Mouse (Mus musculus) CH12.LX (cell line): ENCODE measurements around the gene D16Ertd472e.

Experiments used
- BHLHE40 ChIP-seq: IDR thresholded peaks from 2 replicates; pipeline ENCODE4 v1.6.1; 2011; ENCODE audit warnings: mild to moderate bottlenecking, low read depth, low read length, improper control_type of control experiment
- CTCF ChIP-seq, 2 experiments: IDR thresholded peaks in 1 of 2; conservative IDR thresholded peaks in 1 of 2; 2 replicates each; pipeline ENCODE4 v1.5.1; 2011 to 2012; ENCODE audit warnings: low read depth in 2 of 2, low read length in 2 of 2, improper control_type of control experiment in 1 of 2, inconsistent platforms in 1 of 2, mild to moderate bottlenecking in 1 of 2, moderate library complexity in 1 of 2
- NELFE ChIP-seq: IDR thresholded peaks from 2 replicates; pipeline ENCODE4 v1.6.1; 2011; ENCODE audit warnings: low read depth, low read length, improper control_type of control experiment
- ZKSCAN1 ChIP-seq: IDR thresholded peaks from 2 replicates; pipeline ENCODE4 v1.6.1; 2012; ENCODE audit warnings: low read depth, inconsistent platforms, low read length, improper control_type of control experiment, borderline replicate concordance

DNA sequence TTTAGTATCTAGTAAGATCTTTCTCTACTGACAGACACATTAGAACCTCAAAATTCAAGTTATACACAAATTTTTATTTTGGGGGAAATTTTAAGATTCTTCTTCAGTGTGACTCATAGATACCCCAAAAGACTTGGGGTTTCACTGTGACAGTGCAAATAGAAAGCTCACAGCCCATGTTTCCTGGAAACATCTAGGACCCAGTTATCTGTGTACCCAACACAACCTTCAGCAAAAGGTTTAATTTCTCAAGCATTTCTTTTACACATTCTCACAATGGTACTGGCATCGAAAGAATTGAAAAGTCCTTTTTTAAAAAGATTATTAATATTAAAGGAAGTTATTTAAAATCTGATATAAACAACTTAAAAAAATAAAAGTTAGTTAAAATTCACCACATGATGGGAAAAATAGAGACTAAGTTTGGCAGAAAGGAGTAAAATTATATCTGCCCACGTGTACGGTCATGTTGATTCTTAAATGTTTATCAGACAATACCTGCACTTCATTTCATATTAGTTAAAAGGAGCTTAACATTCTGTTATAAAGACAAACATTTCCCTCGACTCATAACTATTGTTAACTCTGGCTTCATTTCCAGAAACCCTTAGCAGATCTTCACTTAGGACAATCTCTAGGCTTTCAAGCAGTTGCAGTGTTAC is 1.2 kb downstream of the D16Ertd472e start:
- TF ChIP-seq ZKSCAN1 (no peak), CTCF (conservative IDR thresholded peaks at IDR 0.05 in 1 of 2, IDR thresholded peaks at IDR 0.05 in 1 of 2; ENCODE audit: low read depth in 2 of 2, low read length in 2 of 2) (no peak), NELFE (no peak), BHLHE40 (no peak)
